Mouse (Mus musculus): Measurements from ENCODE around the gene Rhbg.

Gene Rhbg

GRCm38 (mm10) chr3:88256382-88256781 is 1.9 kb upstream of the Rhbg start:
- no peak for DNase-seq

GRCm38 (mm10) chr3:88255950-88256349 is 1.4 kb upstream of the Rhbg start:
- DNase-seq: no peak

GRCm38 (mm10) chr3:88252739-88253138 is 1.8 kb downstream of the Rhbg start:
- DNase-seq: no peak

- no peak for DNase-seq
Measured at GRCm38 (mm10) chr3:88248406-88248805, 6.1 kb downstream of the Rhbg start.

GRCm38 (mm10) chr3:88247666-88248065 is 6.8 kb downstream of the Rhbg start:
- DNase-seq: no peak

GRCm38 (mm10) chr3:88245811-88246210 is 8.7 kb downstream of the Rhbg start:
- DNase-seq: peak; percentile 56

GRCm38 (mm10) chr3:88244071-88244470 is 10.4 kb downstream of the Rhbg start:
- no peak for DNase-seq

- peak; percentile 58 for DNase-seq
Measured at GRCm38 (mm10) chr3:88242531-88242930, 12.0 kb downstream of the Rhbg start.

- DNase-seq: no peak
Measured at GRCm38 (mm10) chr3:88241045-88241786, 13.3 kb downstream of the Rhbg start.

- DNase-seq: no peak
Measured at GRCm38 (mm10) chr3:88239446-88239845, 15.1 kb downstream of the Rhbg start.

GRCm38 (mm10) chr3:88238866-88239391 is 15.6 kb downstream of the Rhbg start:
- no peak for DNase-seq

- no peak for DNase-seq
Measured at GRCm38 (mm10) chr3:88237556-88238194, 16.8 kb downstream of the Rhbg start.

- no peak for DNase-seq
Measured at GRCm38 (mm10) chr3:88237161-88237555, 17.4 kb downstream of the Rhbg start.

GRCm38 (mm10) chr3:88235616-88236015 is 18.9 kb downstream of the Rhbg start:
- DNase-seq: no peak

GRCm38 (mm10) chr3:88235216-88235615 is 19.3 kb downstream of the Rhbg start:
- no peak for DNase-seq

GRCm38 (mm10) chr3:88234041-88234440 is 20.5 kb downstream of the Rhbg start:
- DNase-seq: no peak

- no peak for DNase-seq
Measured at GRCm38 (mm10) chr3:88232851-88233649, 21.5 kb downstream of the Rhbg start.

GRCm38 (mm10) chr3:88232301-88232702 is 22.2 kb downstream of the Rhbg start:
- no peak for DNase-seq

GRCm38 (mm10) chr3:88231061-88231641 is 23.4 kb downstream of the Rhbg start:
- DNase-seq: no peak

- no peak for DNase-seq
Measured at GRCm38 (mm10) chr3:88230262-88231047, 24.1 kb downstream of the Rhbg start.

- no peak for DNase-seq
Measured at GRCm38 (mm10) chr3:88229526-88229925, 25.0 kb downstream of the Rhbg start.

- peak; percentile 27 for DNase-seq
Measured at GRCm38 (mm10) chr3:88228906-88229305, 25.6 kb downstream of the Rhbg start.

Measured in kidney, adult 11 months (tissue).